Mouse (Mus musculus) brain, embryonic 14.5 days (tissue): Measurements from ENCODE around the gene Vti1b.

ENCODE experiments used
- CTCF ChIP-seq: fragments of 200-500 bp; IDR thresholded peaks from 2 replicates; pipeline ENCODE4 v1.5.1; 2012; ENCODE audit warnings: inconsistent platforms, mild to moderate bottlenecking, moderate library complexity, borderline replicate concordance; ENCODE audit not compliant: insufficient read depth, insufficient read length; ENCODE audit errors: extremely low read depth
- POLR2A ChIP-seq: fragments of 200-500 bp; IDR thresholded peaks from 2 replicates; pipeline ENCODE4 v1.6.1; 2012; ENCODE audit warnings: mild to moderate bottlenecking, inconsistent platforms, borderline replicate concordance; ENCODE audit not compliant: poor library complexity, insufficient read depth, insufficient read length, severe bottlenecking; ENCODE audit errors: extremely low read depth

GRCm38 (mm10) chr12:79172019-79172941, at the start of gene Vti1b:
- peak; percentile 56 for TF ChIP-seq CTCF
- TF ChIP-seq POLR2A, result peak; percentile 44; the same call in 1 of the 2 replicates
